Mouse (Mus musculus) natural killer cell, adult 2 months (primary cell): Measurements from ENCODE around the gene Cdhr1.

Source experiments
- DNase-seq, 2 experiments: peaks; one replicate each; pipeline ENCODE4 v3.0.0; 2022; ENCODE audit warnings: low spot score in 2 of 2

The Cdhr1 gene

GRCm38 (mm10) chr14:37068516-37068915 is 29.6 kb downstream of the Cdhr1 start:
- no peak for DNase-seq

DNA sequence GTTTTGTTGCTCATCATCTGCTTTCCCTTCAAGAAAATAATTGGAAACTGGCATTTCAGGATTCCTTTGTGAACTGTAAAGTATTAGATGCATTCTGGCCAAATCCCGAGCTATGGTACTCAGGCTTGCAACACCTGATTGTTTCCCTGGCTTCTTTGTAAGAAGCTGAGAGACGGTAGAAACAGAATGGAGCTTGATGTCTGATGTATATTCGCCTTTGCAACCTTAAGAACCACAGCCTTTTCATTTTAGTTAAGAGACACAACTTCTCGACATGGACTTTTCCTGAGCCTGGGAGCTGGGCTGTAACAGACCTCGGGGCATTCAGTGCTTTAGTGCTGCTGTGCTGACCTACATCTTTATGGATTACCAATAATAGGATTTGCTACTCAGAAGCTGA is 30.5 kb downstream of the Cdhr1 start, which contains the start of gene Lrit2:
Gene Lrit2 (plus strand): TSS at position 301 of the 400 bp plus-strand sequence.
- no peak for DNase-seq

DNA sequence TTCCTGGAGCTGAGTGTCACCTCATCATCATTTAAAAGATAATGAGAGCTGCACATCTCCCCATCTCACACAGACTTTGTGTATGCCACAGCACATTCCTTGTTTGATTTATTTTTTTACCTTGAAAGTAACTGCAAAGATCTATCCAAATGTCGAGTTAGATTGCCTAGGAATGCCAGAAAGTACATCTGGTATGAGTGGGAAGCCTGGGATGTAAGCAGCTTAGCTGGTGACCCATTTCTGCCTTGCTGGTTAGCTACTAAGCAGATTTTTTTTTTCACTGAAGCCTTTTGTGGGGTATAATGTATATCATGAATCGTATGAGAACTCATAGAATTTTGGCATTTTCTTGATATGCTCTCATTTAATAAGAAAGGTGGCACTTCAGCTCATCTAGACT is 31.5 kb downstream of the Cdhr1 start:
- DNase-seq = no peak

DNA sequence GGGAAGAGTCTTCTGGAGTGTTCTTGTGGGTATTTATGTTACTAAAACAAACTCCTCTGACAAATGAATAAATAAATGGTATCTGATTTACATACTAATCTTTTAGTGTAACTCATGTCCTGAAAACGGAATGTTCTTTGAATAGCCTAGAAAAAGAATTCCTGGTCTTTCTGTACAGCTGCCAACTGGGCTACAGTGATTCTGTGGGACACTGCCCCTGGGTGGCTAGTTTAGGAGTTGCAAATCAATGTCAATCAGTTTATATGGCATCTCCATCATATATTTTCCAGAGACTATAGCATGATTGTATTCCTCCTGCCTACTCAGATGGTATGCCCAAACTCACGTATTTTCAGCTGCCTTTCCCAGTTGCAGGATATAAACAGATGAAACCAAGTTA is 33.3 kb downstream of the Cdhr1 start:
- no peak for DNase-seq

GRCm38 (mm10) chr14:37048914-37049410 is 49.2 kb downstream of the Cdhr1 start, which contains the start of gene Rgr:
TSS of gene Rgr (minus strand) at chr14:37048964.
- no peak for DNase-seq

GRCm38 (mm10) chr14:37034432-37034831 is 63.7 kb downstream of the Cdhr1 start:
- no peak for DNase-seq

- DNase-seq = peak; percentile 10 to 46
These were observed 64.9 kb downstream of the Cdhr1 start for GRCm38 (mm10) chr14:37033241-37033640.

- DNase-seq = no peak
These were observed 65.6 kb downstream of the Cdhr1 start for GRCm38 (mm10) chr14:37032481-37033104.

- no peak for DNase-seq
These were observed 69.6 kb downstream of the Cdhr1 start for GRCm38 (mm10) chr14:37028555-37028954.

- no peak for DNase-seq
These were observed 70.2 kb downstream of the Cdhr1 start for GRCm38 (mm10) chr14:37027951-37028350.
